Mouse (Mus musculus) ES-E14 (cell line): ENCODE results near the gene Erich3.

Experiments used
- CHD2 ChIP-seq: IDR thresholded peaks from 2 replicates; pipeline ENCODE4 v1.6.1; 2014; ENCODE audit warnings: mild to moderate bottlenecking, low read depth, low read length, inconsistent platforms
- HCFC1 ChIP-seq: IDR thresholded peaks from 2 replicates; pipeline ENCODE4 v1.6.1; 2012; ENCODE audit warnings: low read length, inconsistent platforms, borderline replicate concordance; ENCODE audit not compliant: insufficient read depth
- MAFK ChIP-seq: IDR thresholded peaks from 2 replicates; pipeline ENCODE4 v1.6.1; 2014; ENCODE audit warnings: mild to moderate bottlenecking, low read depth, low read length, inconsistent platforms; ENCODE audit not compliant: insufficient read depth
- ZNF384 ChIP-seq: IDR thresholded peaks from 2 replicates; pipeline ENCODE4 v1.6.1; 2012; ENCODE audit warnings: low read depth, low read length, inconsistent platforms

DNA sequence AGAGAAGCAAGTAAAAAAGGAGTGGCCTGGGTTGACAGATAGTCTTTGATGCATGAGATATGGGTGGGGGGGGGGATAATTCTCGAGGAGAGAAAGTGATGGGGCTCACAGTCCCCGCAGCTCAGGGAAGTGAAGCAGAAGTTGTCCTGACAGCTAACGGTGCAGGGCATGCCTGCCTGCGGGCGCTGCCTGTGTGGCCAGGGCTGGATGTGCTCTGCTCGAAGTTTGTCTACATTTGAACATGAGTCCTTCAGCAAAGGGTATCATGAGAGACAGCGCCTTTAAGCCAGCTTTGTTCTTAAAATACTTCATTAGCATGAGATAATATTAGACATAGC, 16.2 kb upstream of the Erich3 start:
- no peak for TF ChIP-seq HCFC1
- TF ChIP-seq MAFK: no peak
- TF ChIP-seq ZNF384: no peak
- TF ChIP-seq CHD2: no peak
